In the genomic region with DNA sequence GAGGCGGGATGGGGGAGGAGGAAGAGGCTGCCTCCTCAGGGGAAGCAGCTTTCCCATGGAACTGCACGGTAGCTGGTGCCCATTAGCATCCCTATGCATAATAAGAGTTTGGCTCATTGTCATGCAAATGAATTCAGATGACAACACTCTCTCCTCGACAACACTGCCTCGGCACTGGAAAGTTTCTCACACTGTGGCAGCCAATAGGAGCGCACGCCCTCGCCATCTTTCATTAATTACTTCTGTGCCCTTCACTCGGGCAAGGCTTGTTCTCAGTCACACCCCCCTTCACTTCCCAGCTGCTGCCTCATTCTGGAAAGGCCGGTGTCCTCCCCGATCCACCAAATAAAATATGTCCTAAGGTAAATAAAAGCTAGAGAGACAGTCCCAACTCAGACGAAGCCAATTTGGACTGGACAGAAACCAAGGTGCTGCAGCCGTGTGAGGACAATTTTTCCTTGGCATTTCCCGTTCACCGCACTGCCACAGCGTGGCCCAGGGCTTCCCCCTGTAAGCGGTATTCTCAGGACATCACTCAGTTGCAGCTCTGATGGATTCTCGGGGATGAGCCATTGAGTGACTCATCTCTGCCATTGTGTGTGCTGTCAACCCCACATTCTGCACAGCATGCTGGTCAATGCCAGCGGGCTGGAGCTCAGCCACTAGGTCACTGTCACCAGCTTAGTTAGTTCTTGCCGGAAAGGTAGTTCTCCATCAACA, we compare ENCODE assay signal across 8 mouse cellular contexts. TPM values are rescaled to one million over a fixed set of nuclear protein-coding genes. Genes with fewer than 3 reads are reported as not detected.
DNase-seq lines count a peak whose midpoint lies in the region; ATAC-seq lines count a peak whose summit lies in the region.

No protein-coding gene starts in this region.

- no peaks in the 10 kb centered on the region for H3K9me3 ChIP-seq in midbrain, embryonic 10.5 days (replicated peaks)

- peak overlapping the region; percentile 84 for H3K27ac ChIP-seq in midbrain, embryonic 10.5 days (replicated peaks)

- no peaks in the 10 kb centered on the region for H3K36me3 ChIP-seq in midbrain, embryonic 10.5 days

- DNase-seq in cerebellum, adult 18-20 months, result peak; percentile 4 to 6
- peak; percentile 71 for DNase-seq in brain, adult 2 months (ENCODE audit: low read depth, low spot score)
- DNase-seq in frontal cortex, adult 2 months (ENCODE audit: extremely low spot score in 1 of 2, low spot score in 1 of 2), result peak; percentile 65 to 74
- peak; percentile 42 to 77 for DNase-seq in layer of hippocampus, adult 18-20 months (ENCODE audit: low spot score in 2 of 2)
- DNase-seq in midbrain, embryonic 10.5 days (ENCODE audit: low spot score), result peak; percentile 56
- peak; percentile 36 for DNase-seq in testis, postnatal 14 days (ENCODE audit: low spot score)
- no peak for DNase-seq in lung, adult 18-20 months

- H3K27me3 ChIP-seq in midbrain, embryonic 10.5 days (ENCODE audit: low read depth, poor library complexity, severe bottlenecking), result peaks cover 30% of the 10 kb centered on the region

- peaks cover 52% of the 10 kb centered on the region for H3K4me1 ChIP-seq in midbrain, embryonic 10.5 days

- no peak; the same call in 1 of the 2 replicates for ATAC-seq in cerebellum, adult (ENCODE audit: insufficient number of reproducible peaks, low FRiP score, low TSS enrichment)

- H3K4me3 ChIP-seq in midbrain, embryonic 10.5 days, result peak overlapping the region; percentile 51

- WGBS in midbrain, embryonic 10.5 days, result 4% methylated on average over 19 of the region's 19 CpGs

RNA-seq across cellular contexts. Expression of a gene that starts 29.3 kb away (rescaled TPM):
- 19.9 and 21.4 TPM in 2 replicates for polyA plus RNA-seq in frontal cortex, adult 2 months (2012; rRNA removed)
- total RNA-seq in layer of hippocampus, adult 18-20 months (2021), result 10 to 100 TPM; 24.7 to 35.0 TPM
- 61.8 and 108 TPM in 2 replicates for polyA plus RNA-seq in midbrain, embryonic 10.5 days (2016; fragmentation: Nextera tagmentation; extraction: Ambion mirVana)

Comparison
In these comparisons a context has a peak if more than half of its experiments do, and no peak if none do; other contexts are left out.
1. DNase-seq: peak in cerebellum, adult 18-20 months (2 of 2), brain, adult 2 months (single experiment), frontal cortex, adult 2 months (2 of 2), layer of hippocampus, adult 18-20 months (2 of 2), midbrain, embryonic 10.5 days (single experiment) and testis, postnatal 14 days (single experiment); none in lung, adult 18-20 months (0 of 2).